Mouse (Mus musculus): ENCODE data around the gene Plcl2.

DNA sequence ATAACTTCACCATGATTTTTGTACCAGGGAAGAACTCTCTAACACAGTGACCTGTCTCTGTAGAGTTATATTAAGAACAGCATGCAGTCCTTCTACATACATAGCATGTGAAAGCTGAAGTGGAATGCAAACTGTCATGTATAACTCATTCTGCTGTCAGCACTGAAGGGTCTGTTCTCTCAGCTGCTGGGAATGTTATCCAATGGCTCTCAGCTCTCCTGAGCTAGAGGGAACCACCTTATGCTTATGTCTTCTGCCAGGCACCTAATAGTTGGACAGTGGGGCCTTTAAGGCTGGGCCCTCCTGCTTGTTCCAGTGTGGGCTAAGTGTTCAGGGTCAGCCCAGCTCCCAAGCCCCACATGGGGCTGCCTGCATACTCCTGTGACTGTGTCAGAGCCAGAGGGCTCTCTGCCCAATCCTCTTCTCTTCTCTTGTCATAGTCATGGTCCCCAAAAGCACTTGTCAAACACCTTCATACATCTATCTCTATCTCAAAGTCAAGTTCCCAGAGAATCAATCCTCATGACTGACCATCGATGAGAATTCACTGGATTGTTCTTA lies 22.1 kb upstream of the Plcl2 start:
- TF ChIP-seq GATA1 (IDR thresholded peaks at IDR 0.05; ENCODE audit: borderline replicate concordance, low read length) (no peak), FLI1 (IDR thresholded peaks at IDR 0.05; ENCODE audit: low read length) (no peak)
